Mouse (Mus musculus): ENCODE measurements around the gene Cldn18. TPM values are rescaled to one million over a fixed set of nuclear protein-coding genes. Genes with fewer than 3 reads are reported as not detected.

Cldn18 gene
- polyA plus RNA-seq (2017; shearing (Covaris generic)), result not detected

GRCm38 (mm10) chr9:99717134-99717533, at the start of gene Cldn18:
Gene Cldn18, minus strand, starts transcription at chr9:99717267.

Other genes starting within 250 kb of the Cldn18 start
- gene Armc8, start 148.4 kb downstream of the Cldn18 start, polyA plus RNA-seq (2017; shearing (Covaris generic)), result 35.0 TPM
- 37.8 TPM for gene Dbr1, start 141.5 kb downstream of the Cldn18 start, polyA plus RNA-seq (2017; shearing (Covaris generic))
- not detected for gene A4gnt, start 104.8 kb downstream of the Cldn18 start, polyA plus RNA-seq (2017; shearing (Covaris generic))
- gene Dzip1l, start 87.8 kb downstream of the Cldn18 start, polyA plus RNA-seq (2017; shearing (Covaris generic)), result not detected
- gene Sox14, start 158.9 kb upstream of the Cldn18 start, polyA plus RNA-seq (2017; shearing (Covaris generic)), result not detected